Mouse (Mus musculus) MEL (cell line): ENCODE measurements around the gene Rabep2. TPM values are rescaled to one million over a fixed set of nuclear protein-coding genes. Genes with fewer than 3 reads are reported as not detected.
A peak's percentile ranks its signal among the peaks of the same experiment; 100 is the strongest.

Source experiments
- DNase-seq: peaks from one replicate; pipeline ENCODE4 v3.0.0; 2011; ENCODE audit warnings: low read depth, low spot score
- H3K27ac ChIP-seq: 2 replicates; pipeline ENCODE4 v1.5.1; 2012; ENCODE audit warnings: low read depth, mild to moderate bottlenecking, control low read depth, low read length, moderate library complexity; ENCODE audit not compliant: control insufficient read depth
- H3K27me3 ChIP-seq, 2 experiments: fragments of 150-350 bp in 1 of 2; sonication (generic) in 1 of 2; 2 replicates each; pipeline ENCODE4 v1.6.1; 2012; ENCODE audit warnings: low read length in 2 of 2, mild to moderate bottlenecking in 2 of 2, improper control_type of control experiment in 1 of 2, moderate library complexity in 1 of 2; ENCODE audit not compliant: insufficient read depth in 2 of 2, control insufficient read depth in 1 of 2
- H3K36me3 ChIP-seq, 2 experiments: 2 replicates each; pipeline ENCODE4 v1.6.1; 2012 to 2014; ENCODE audit warnings: low read length in 2 of 2, improper control_type of control experiment in 1 of 2, inconsistent platforms in 1 of 2, mild to moderate bottlenecking in 1 of 2; ENCODE audit not compliant: insufficient read depth in 2 of 2, control insufficient read depth in 1 of 2
- H3K4me1 ChIP-seq, 2 experiments: fragments of 150-350 bp in 1 of 2; sonication (generic) in 1 of 2; 2 replicates each; pipeline ENCODE4 v1.6.1; 2012; ENCODE audit warnings: low read length in 2 of 2, improper control_type of control experiment in 1 of 2, mild to moderate bottlenecking in 1 of 2; ENCODE audit not compliant: insufficient read depth in 2 of 2, control insufficient read depth in 1 of 2
- H3K4me3 ChIP-seq, 2 experiments: fragments of 150-350 bp in 1 of 2; sonication (generic) in 1 of 2; 2 replicates each; pipeline ENCODE4 v1.5.1; 2012; ENCODE audit warnings: low read depth in 2 of 2, low read length in 2 of 2, mild to moderate bottlenecking in 2 of 2, moderate library complexity in 2 of 2, control low read depth in 1 of 2, improper control_type of control experiment in 1 of 2; ENCODE audit not compliant: control insufficient read depth in 1 of 2, insufficient read depth in 1 of 2
- H3K79me2 ChIP-seq: 2 replicates; pipeline ENCODE4 v1.6.1; 2012; ENCODE audit warnings: mild to moderate bottlenecking, low read length, moderate library complexity; ENCODE audit not compliant: control insufficient read depth, poor library complexity, insufficient read depth
- H3K9ac ChIP-seq: 2 replicates; pipeline ENCODE4 v1.6.1; 2012; ENCODE audit warnings: low read depth, mild to moderate bottlenecking, control low read depth, low read length, moderate library complexity; ENCODE audit not compliant: control insufficient read depth, poor library complexity, severe bottlenecking
- H3K9me3 ChIP-seq: fragments of 150-350 bp; sonication (generic); replicated peaks from 2 replicates; pipeline ENCODE4 v1.6.1; 2012; ENCODE audit warnings: mild to moderate bottlenecking, low read length, improper control_type of control experiment, moderate library complexity; ENCODE audit not compliant: insufficient read depth
- CHD2 ChIP-seq: IDR thresholded peaks from 2 replicates; pipeline ENCODE4 v1.6.1; 2011; ENCODE audit warnings: low read length, improper control_type of control experiment
- E2F4 ChIP-seq: IDR thresholded peaks from 2 replicates; pipeline ENCODE4 v1.6.1; 2011; ENCODE audit warnings: low read depth, low read length, improper control_type of control experiment, borderline replicate concordance
- EP300 ChIP-seq, 2 experiments: IDR thresholded peaks; 2 replicates each; pipeline ENCODE4 v1.6.1; 2011; ENCODE audit warnings: improper control_type of control experiment in 2 of 2, low read length in 2 of 2, low read depth in 1 of 2, mild to moderate bottlenecking in 1 of 2
- GABPA ChIP-seq: IDR thresholded peaks from 2 replicates; pipeline ENCODE4 v1.6.1; 2012; ENCODE audit warnings: low read depth, mild to moderate bottlenecking, inconsistent platforms, low read length, improper control_type of control experiment, moderate library complexity
- GATA1 ChIP-seq: IDR thresholded peaks from 2 replicates; pipeline ENCODE4 v1.6.1; 2011; ENCODE audit warnings: low read depth, low read length, improper control_type of control experiment
- MAX ChIP-seq: IDR thresholded peaks from 2 replicates; pipeline ENCODE4 v1.6.1; 2011; ENCODE audit warnings: low read length, improper control_type of control experiment
- MAZ ChIP-seq: IDR thresholded peaks from 2 replicates; pipeline ENCODE4 v1.6.1; 2012; ENCODE audit warnings: low read depth, mild to moderate bottlenecking, inconsistent platforms, low read length, improper control_type of control experiment
- MEF2A ChIP-seq: IDR thresholded peaks from 2 replicates; pipeline ENCODE4 v1.6.1; 2014; ENCODE audit warnings: low read depth, mild to moderate bottlenecking, inconsistent platforms, low read length, improper control_type of control experiment; ENCODE audit not compliant: poor library complexity, insufficient replicate concordance, severe bottlenecking; ENCODE audit errors: extremely low read depth
- MXI1 ChIP-seq: IDR thresholded peaks from 2 replicates; pipeline ENCODE4 v1.6.1; 2011; ENCODE audit warnings: mild to moderate bottlenecking, low read depth, low read length, improper control_type of control experiment
- MYC ChIP-seq: IDR thresholded peaks from 2 replicates; pipeline ENCODE4 v1.6.1; 2011; ENCODE audit warnings: low read depth, mild to moderate bottlenecking, low read length, improper control_type of control experiment, moderate library complexity
- RAD21 ChIP-seq: IDR thresholded peaks from 2 replicates; pipeline ENCODE4 v1.6.1; 2011; ENCODE audit warnings: mild to moderate bottlenecking, low read depth, low read length, improper control_type of control experiment
- SMC3 ChIP-seq: IDR thresholded peaks from 2 replicates; pipeline ENCODE4 v1.6.1; 2011; ENCODE audit warnings: low read depth, low read length, improper control_type of control experiment
- TBP ChIP-seq: IDR thresholded peaks from 2 replicates; pipeline ENCODE4 v1.8.0; 2011; ENCODE audit warnings: low read depth, low read length, improper control_type of control experiment
- TCF12 ChIP-seq: IDR thresholded peaks from 2 replicates; pipeline ENCODE4 v1.6.1; 2014; ENCODE audit warnings: low read depth, mild to moderate bottlenecking, inconsistent platforms, low read length, improper control_type of control experiment, moderate library complexity
- UBTF ChIP-seq: IDR thresholded peaks from 2 replicates; pipeline ENCODE4 v1.6.1; 2012; ENCODE audit warnings: low read depth, mild to moderate bottlenecking, inconsistent platforms, low read length, improper control_type of control experiment, moderate library complexity, borderline replicate concordance; ENCODE audit not compliant: insufficient read depth
- ZKSCAN1 ChIP-seq: IDR thresholded peaks from 2 replicates; pipeline ENCODE4 v1.6.1; 2012; ENCODE audit warnings: low read depth, mild to moderate bottlenecking, inconsistent platforms, low read length, improper control_type of control experiment, moderate library complexity
- ZMIZ1 ChIP-seq: IDR thresholded peaks from 2 replicates; pipeline ENCODE4 v1.6.1; 2012; ENCODE audit warnings: low read depth, mild to moderate bottlenecking, inconsistent platforms, low read length, improper control_type of control experiment, moderate library complexity
- ZNF384 ChIP-seq: IDR thresholded peaks from 2 replicates; pipeline ENCODE4 v1.6.1; 2012; ENCODE audit warnings: low read depth, mild to moderate bottlenecking, inconsistent platforms, low read length, improper control_type of control experiment
- polyA plus RNA-seq, 2 experiments: library from polyadenylated mRNA; stranded (reverse) in 1 of 2; unstranded in 1 of 2; fragments of >175 nt in 1 of 2; fragments of >200 nt in 1 of 2; gene quantifications; 2 replicates each; pipeline versions ENCODE4 v1.2.1 to v1.2.4; 2012; ENCODE audit warnings: low replicate concordance in 2 of 2, low read depth in 1 of 2; ENCODE audit not compliant: insufficient read length in 2 of 2, insufficient read depth in 1 of 2, missing spikeins in 1 of 2
- total RNA-seq: library from RNA; depleted of rRNA; stranded (reverse); fragments of 300-350 nt; gene quantifications from 2 replicates; pipeline ENCODE4 v1.2.3, GENCODE M21; 2012

Rabep2 gene
- total and polyA plus RNA-seq, 3 experiments: 12.9 to 16.2 TPM; not detected in 1

DNA sequence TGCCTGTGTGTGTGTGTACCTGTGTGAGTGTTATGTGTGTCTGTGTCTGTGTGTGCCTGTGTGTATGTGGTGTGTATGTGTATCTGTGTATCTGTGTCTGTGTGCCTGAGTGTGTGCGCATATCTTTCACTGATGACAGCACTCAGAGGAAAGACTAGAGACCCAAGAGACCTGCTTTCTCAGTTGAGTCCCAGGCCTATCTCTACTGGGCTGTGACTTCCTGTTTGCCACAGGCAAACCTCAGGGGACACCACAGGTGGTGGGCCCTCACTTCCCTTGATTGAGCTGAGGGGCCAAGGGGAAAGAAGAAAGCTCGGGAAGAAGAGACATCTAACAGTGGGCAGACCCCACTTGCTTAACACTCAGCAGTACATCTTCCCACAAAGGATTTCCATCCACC lies 11.9 kb upstream of the Rabep2 start:
- TF ChIP-seq TCF12: 0 out of 2 replicates have a peak, but pooled peaks have one; percentile 30
- no peak for TF ChIP-seq MAZ
- TF ChIP-seq MEF2A: no peak
- 0 out of 2 replicates have a peak, but pooled peaks have one; percentile 9 for TF ChIP-seq TBP
- TF ChIP-seq EP300 (IDR thresholded peaks at IDR 0.05; ENCODE audit: low read depth in 1 of 2, low read length in 2 of 2): peak; percentile 41 to 44; a peak in 2 of 4 replicates
- no peak for TF ChIP-seq MYC
- TF ChIP-seq GATA1: peak; percentile 48; the same call in 1 of the 2 replicates
- Histone ChIP-seq H3K27me3 (peaks cover 0 to 2% of the 10 kb centered on the region in 2 experiments; a peak in 3 of 4 replicates), H3K4me1 (peaks cover 0 to 17% of the 10 kb centered on the region in 2 experiments; a peak in 2 of 4 replicates), H3K4me3 (no peak overlapping the region), H3K9ac (no peak overlapping the region), H3K27ac (no peak overlapping the region), H3K36me3 (0 out of 4 replicates have a peak, but pooled peaks cover 0 to 3% of the 10 kb centered on the region in 2 experiments), H3K9me3 (no peaks in the 10 kb centered on the region), H3K79me2 (no peaks in the 10 kb centered on the region)
- peak; percentile 68 for DNase-seq

DNA sequence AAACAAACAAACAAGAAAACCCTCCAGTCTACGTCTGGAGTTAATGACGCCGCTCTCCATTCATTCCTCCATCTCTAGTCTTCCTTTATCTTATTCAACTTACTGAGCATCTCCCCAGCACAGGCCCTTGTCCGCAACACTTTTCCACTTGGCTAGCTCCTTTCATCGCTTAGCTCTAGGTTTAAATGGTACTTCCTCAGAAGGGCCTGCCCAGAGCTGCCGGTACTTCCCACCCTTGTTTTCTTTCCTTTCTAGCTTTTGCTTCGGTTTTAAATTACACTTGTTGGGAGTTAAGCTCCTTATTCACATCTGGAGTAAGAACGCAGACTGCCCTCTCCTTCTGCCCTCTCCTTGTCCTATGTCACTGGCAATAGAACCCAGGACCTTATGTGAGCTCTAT lies 11.5 kb upstream of the Rabep2 start:
- Histone ChIP-seq H3K4me3 (no peak overlapping the region), H3K9me3 (no peaks in the 10 kb centered on the region), H3K36me3 (0 out of 4 replicates have a peak, but pooled peaks cover 0 to 3% of the 10 kb centered on the region in 2 experiments), H3K27ac (no peak overlapping the region), H3K9ac (no peak overlapping the region), H3K27me3 (peaks cover 0 to under 1% of the 10 kb centered on the region in 2 experiments; a peak in 3 of 4 replicates), H3K79me2 (no peaks in the 10 kb centered on the region), H3K4me1 (peaks cover 0 to 17% of the 10 kb centered on the region in 2 experiments; a peak in 2 of 4 replicates)
- TF ChIP-seq GABPA: no peak
- TF ChIP-seq ZNF384: no peak
- TF ChIP-seq UBTF: no peak
- no peak for TF ChIP-seq E2F4
- TF ChIP-seq MXI1: no peak
- TF ChIP-seq SMC3: no peak
- no peak for TF ChIP-seq MAX
- no peak for TF ChIP-seq ZMIZ1
- no peak for TF ChIP-seq RAD21
- TF ChIP-seq CHD2: no peak
- TF ChIP-seq ZKSCAN1: no peak
- TF ChIP-seq MEF2A: no peak
- peak; percentile 28 for DNase-seq
